Mouse (Mus musculus): ENCODE measurements around the gene Egln3. TPM values are rescaled to one million over a fixed set of nuclear protein-coding genes. Genes with fewer than 3 reads are reported as not detected.

The Egln3 gene
- polyA plus RNA-seq, 1 experiment, result 9.9 TPM

GRCm38 (mm10) chr12:54160279-54160678 lies 43.4 kb downstream of the Egln3 start:
- Histone ChIP-seq H3K4me3 (ENCODE audit: insufficient read depth, low read depth, low read length) (no peak overlapping the region), H3K27ac (replicated peaks; ENCODE audit: low read depth, low read length) (no peak overlapping the region), H3K4me1 (ENCODE audit: control insufficient read depth, insufficient read depth, insufficient read length, low read length) (no peaks in the 10 kb centered on the region)

- no peak overlapping the region for H3K4me3 ChIP-seq (ENCODE audit: insufficient read depth, low read depth, low read length)
- H3K4me1 ChIP-seq (ENCODE audit: control insufficient read depth, insufficient read depth, insufficient read length, low read length), result no peaks in the 10 kb centered on the region
- no peak overlapping the region for H3K27ac ChIP-seq (replicated peaks; ENCODE audit: low read depth, low read length)
These were observed 48.9 kb downstream of the Egln3 start for GRCm38 (mm10) chr12:54154771-54155170.

- no peak overlapping the region for H3K27ac ChIP-seq (replicated peaks; ENCODE audit: low read depth, low read length)
- H3K4me3 ChIP-seq (ENCODE audit: insufficient read depth, low read depth, low read length), result no peak overlapping the region
- H3K4me1 ChIP-seq (ENCODE audit: control insufficient read depth, insufficient read depth, insufficient read length, low read length), result no peaks in the 10 kb centered on the region
These were observed 56.6 kb downstream of the Egln3 start for GRCm38 (mm10) chr12:54146943-54147556.

Measured in brown adipose tissue, adult 24 weeks (tissue).